Mouse (Mus musculus) frontal cortex, postnatal 10 days (tissue): Measurements from ENCODE around the gene Fam221b.

ENCODE experiments used
- DNase-seq, 2 experiments: peaks; one replicate each; pipeline ENCODE4 v3.0.0; 2022; ENCODE audit warnings: low spot score in 2 of 2, mixed read lengths in 1 of 2

Fam221b gene

GRCm38 (mm10) chr4:43620146-43620778 lies 48.7 kb downstream of the Fam221b start:
- DNase-seq, result no peak

GRCm38 (mm10) chr4:43613060-43613730 lies 55.8 kb downstream of the Fam221b start:
- no peak for DNase-seq

GRCm38 (mm10) chr4:43612534-43612933 lies 56.4 kb downstream of the Fam221b start:
- DNase-seq, result no peak
